Mouse (Mus musculus) right cerebral cortex, adult 2 months (tissue): Measurements from ENCODE around the gene Il22ra1.
A peak's percentile ranks its signal among the peaks of the same experiment; 100 is the strongest.

ENCODE experiments used
- DNase-seq, 2 experiments: peaks; one replicate each; pipeline ENCODE4 v3.0.0; 2021 to 2022; ENCODE audit warnings: low spot score in 2 of 2

The Il22ra1 gene

DNA sequence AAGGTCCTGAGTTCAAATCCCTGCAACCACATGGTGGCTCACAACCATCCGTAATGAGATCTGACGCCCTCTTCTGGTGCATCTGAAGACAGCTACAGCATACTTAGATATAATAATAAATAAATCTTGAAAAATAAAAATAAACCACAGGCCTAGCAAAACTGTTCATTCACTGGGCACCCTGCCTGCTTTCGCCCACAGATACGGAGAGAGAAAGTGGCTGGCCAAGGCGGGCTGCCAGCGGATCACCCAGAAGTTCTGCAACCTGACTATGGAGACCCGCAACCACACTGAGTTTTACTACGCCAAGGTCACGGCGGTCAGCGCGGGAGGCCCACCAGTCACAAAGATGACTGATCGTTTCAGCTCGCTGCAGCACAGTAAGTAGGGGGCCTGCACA lies 5.9 kb downstream of the Il22ra1 start:
- peak; percentile 57 to 74 for DNase-seq

DNA sequence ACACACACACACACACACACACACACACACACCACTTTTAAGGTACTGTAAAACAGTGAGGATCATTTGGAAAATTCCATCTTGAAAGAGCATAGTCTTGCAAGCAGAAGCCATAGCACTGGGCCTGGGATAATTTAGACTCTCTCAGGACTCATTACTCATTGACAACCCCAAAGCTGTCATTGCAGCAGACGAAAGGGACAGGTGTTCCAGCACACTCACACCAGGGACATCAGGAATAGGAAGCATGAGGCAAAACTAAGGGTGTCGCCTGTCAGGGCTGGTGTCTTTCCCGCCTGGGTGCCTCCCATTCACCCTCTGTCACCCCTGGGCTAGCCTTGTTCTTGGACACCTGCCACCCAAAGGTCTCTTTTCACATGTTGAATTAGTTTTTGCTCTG lies 8.9 kb downstream of the Il22ra1 start:
- no peak for DNase-seq

DNA sequence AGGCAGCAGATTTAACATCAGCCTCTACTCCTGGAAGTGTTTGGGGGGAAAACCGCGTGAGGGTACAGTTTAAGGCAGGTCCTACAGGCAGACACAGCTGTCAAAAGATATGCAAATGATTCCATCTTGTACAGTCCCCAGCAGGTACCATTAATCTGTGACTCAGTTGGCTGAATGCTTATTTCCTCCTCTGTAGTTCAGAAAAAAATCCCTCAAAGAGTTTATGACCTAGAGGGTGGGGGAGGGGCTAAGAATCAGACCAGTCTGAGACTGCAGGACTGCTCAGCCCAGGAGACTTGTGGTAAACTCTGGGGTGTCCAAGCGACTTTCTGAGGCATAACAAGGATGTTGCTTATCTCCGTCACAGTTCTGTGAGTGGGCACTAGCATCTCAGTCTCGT lies 10.3 kb downstream of the Il22ra1 start:
- DNase-seq: no peak

DNA sequence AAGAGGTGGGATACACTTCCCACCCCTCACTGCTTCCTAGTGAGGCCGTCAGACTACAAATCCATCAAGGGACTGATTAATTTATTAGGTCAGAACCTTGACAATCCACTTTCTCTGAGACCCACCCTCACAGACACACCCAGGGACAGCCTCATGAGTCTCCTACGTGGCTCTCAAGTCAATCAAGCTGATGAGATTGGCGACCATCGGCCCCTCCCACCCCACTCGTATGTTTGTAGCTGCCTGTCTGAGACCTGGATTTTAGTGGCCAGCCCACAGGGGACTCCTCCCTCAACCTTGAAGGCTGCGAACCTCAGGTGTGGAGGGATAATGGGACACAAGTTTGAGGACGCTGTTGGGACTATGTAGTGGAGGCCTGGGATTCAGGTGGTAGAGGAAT lies 11.2 kb downstream of the Il22ra1 start:
- no peak for DNase-seq

DNA sequence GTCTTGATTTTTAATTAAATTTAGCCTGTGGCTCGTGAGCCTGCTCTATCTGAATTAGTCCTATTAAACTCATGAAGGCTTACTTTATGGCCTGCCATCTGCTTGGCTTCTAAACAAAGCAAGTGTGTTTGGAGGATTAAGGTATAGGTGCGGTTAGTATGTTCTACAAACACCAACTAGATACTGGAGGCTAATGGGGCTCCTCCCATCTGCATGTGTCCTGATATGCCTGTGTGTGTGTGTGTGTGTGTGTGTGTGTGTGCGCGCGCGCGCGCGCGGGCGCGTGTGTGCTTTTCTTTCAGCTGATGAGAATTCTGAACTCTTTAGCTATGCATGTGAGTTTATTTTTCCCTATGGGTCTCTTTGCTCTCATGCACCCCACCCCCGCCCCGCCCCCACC lies 11.7 kb downstream of the Il22ra1 start:
- no peak for DNase-seq

DNA sequence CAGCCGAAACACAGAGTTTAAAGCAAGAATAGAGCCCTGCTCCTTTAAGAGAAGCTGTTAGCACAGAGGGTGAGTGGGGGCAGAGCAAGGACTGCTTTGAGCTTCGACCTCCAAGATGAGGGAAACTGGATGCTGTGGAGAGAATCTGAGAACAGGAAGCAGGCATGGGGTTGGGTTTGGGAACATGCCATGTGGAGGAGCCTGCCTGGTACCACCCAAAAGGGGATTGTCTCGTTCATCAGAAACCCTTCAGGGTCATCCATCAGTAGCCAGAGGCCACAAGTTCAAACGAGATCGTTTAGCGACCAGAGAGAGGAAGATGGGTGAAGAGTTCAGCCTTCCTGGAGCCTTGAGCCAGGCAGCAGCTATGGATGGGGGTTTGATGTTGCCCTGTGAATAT lies 15.5 kb downstream of the Il22ra1 start:
- no peak for DNase-seq

DNA sequence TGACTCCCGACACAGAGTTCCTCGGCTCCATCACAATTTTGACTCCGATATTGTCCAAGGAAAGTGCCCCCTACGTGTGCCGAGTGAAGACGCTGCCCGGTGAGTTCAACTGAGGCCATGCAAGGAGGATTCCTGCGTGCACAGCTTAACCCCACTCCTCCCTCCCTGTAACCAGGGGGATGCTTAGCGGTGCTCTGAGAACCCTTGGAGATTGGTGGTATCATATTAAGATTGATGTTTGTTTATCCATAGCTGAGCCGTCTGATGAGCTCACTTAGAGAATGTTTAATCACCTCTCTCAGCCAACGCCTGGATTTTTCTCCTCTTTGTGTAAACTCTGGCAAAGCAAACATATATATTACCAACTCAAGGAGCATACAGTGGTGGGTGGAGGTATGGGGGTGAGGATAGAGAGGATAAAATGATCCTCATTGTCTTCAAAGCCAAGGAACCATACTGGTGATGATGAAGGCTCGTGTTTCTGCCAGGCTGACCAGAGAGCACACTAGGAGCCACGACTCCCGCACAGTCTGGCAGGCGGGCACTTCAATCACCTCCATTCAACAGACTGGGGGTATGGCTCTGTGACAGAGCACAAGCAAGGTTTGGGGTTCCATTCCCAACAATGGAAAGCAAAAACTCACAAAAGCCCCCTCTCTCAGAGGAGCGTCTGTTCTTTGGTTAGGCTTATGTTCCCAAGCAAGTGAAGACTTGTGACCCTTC lies 16.9 kb downstream of the Il22ra1 start:
- DNase-seq: no peak

DNA sequence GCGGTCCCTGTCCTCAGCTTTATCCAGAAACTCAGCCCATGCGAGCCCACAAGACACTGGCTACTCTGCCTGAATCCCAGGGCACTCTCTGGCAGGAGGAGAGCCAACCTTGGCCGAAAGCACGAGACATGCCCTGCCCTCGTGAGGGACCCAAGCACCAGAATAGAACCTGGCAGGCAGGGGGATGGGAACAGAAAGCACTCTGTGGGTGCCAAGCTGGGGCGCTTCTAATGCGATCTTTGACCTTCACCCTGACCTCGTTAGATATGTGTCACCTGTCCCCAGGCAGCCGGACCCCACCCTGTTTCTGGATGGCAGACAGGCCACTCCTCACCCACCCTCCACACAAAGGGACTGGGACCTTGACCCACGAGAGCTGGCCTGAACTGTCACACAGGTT lies 17.6 kb downstream of the Il22ra1 start:
- no peak for DNase-seq

DNA sequence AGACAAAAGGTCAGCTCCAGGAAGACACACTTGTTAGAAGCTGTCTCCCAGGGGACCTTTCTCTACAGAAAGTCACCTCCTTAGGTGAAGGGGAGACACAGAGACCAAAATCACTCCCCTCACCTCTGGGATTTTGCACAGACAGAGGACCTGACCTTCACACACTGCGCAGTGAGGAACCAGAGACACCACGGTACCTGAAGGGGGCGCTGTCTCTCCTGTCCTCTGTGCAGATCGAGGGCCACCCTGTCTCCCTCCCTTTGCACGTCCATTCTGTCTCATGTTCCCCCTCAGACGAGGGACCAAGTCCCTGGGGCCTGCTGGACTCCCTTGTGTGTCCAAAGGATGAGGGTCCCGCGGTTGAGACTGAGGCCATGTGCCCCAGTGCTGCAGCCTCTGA lies 22.9 kb downstream of the Il22ra1 start:
- no peak for DNase-seq

DNA sequence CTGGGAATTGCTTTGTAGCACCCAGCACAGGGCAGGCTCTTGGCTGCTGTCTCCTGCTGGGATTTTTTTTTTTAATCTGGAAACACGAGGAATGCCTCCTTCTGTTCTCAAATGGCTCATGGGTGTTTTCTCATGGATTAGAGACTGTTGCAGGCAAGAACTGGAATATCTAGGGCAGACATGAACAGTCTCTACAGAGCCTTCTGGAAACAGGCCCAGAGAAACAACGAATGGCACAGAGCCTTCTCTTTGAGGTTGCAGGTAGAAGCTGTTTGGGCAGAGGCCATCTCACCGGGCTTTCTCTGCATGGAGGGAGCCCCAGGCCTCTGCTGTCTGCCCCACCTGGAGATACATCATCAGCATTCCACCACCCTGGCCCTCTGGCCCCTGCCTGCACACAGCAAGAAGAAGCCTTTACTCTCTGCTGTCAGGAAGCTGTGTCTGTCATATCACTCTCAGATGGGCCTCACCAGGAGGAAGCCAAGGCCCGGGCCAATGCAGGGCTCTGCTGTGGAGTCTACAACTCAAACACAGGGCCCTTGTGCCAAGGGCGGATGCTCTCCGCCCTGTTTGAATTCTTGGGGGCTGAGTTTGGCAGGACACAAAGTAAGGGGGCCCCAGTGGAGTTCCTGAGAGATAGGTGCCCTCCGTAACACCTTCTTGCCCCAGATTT lies 24.3 kb downstream of the Il22ra1 start:
- no peak for DNase-seq

DNA sequence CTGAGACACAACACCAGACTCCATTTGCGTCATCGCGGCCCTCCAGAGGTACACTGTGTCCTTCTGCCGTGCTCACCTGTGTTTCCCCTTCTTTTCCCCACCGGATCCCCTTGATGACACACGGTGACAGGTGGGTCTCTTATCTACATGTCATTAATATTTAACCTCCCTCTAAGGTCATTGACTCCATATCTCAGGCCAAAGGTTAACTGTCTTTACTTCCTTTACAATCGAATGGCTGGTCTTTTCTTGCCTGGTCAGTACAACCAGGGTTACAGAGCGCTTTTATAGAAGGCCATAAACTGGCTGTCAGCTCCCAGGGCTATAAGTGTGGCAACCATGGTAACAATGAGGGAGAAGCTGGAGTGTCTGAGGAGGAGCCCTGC lies 24.8 kb downstream of the Il22ra1 start:
- DNase-seq: no peak

DNA sequence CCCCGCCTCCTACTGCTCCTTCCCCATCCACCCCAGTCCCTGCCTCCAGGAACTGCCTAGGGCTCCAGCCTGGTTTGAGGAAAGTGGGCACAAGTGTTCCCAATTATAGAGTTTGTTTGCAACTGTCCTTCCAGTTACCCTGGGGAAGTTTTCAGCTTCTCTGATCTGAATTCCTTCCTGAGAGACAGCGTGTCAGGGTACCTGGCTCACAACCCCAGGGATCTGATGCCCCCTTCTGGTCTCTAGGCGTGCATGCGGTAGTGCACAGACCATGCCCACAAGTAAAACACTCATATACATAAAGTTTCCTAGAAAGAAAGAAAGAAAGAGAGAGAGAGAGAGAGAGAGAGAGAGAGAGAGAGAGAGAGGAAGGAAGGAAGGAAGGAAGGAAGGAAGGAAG lies 30.4 kb downstream of the Il22ra1 start:
- no peak for DNase-seq

DNA sequence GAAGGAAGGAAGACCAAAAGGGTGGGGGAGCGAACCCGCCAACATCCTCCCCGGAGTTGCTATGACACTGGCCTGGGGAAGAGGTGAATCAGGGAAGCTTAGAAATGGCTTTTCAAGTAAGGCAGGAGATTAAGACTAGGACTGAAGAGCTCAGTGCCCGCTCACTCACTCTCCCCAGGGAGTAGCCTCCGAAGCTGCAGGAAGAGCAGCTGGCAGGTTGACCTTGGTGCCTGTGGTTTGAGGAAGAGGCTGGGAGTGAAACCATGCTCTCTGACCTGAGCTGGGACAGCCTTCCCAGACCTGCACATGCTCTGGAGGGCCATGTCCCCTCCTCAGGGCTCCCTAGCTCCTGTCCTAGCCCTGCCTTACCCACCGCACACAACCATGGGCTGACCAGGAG lies 30.9 kb downstream of the Il22ra1 start:
- no peak for DNase-seq

DNA sequence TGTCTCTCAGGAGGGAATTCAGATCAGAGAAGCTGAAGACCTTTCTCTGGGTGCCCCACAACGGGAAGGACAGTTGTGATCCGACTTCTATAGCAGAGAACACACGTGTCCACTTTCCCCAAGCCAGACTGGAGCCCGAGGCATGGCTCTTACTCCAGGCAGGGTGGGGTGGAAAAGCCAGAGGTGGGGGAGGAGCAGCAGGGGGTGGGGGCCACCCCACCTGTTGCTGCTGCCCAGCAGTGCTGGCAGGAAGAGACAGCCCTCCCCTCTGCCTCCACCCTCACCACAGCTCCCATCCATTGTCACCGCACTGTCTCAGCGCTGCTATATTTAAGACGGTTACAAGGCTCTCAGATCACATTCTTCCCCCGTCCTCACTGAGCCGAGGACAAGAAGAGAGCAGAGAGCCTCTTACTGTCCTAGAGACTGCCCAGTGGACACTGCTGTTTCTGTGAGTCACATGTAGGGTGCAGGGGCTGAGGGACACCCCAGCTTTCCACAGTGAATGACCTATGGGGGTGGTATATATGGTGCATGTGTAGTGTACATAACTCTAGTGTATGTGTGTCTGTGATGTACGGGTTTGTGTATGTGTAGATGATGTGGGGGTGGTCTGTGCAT lies 31.5 kb downstream of the Il22ra1 start, which contains the start of gene Myom3:
Gene Myom3, plus strand, starts transcription at position 360 of the 621 bp plus-strand sequence.
- no peak for DNase-seq

DNA sequence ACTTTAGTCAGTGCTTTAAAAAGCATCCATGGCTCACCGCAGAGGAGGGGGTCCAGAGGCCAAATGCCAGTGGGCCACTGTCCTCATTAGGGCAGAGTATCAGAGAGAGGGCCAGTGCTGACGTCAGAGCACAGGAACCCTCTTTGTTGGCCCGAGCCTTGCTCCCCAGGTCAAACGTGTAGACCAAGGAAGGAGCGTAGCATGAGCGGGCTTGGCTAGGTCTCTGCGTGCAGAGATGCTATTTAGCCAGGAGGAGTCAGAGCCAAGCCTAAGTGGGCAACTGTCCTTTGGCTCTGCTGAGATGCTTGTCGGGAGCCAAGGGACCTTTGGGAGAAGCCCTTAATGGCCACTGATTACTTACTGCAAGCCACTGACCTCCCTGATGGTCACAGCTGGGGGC lies 33.1 kb downstream of the Il22ra1 start:
- DNase-seq: no peak

DNA sequence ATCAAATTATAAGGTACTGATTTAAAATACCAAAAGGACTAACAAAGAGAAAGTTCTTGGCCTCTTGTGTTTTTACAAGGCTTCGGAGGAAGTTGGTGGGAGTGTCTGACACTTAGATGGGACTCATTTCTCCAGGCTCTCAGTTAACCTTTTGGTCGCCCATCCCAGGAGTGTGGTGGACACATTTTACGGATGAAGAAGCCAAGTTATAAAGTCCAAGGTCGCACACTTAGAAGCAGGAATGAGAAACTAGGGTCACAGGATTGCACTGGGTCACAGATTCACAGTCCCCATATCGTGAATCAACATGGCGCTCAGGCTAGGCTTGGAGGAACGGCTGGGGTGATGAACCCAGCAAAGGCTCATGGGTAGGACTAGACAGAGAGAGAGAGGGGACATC lies 33.6 kb downstream of the Il22ra1 start:
- DNase-seq: no peak

DNA sequence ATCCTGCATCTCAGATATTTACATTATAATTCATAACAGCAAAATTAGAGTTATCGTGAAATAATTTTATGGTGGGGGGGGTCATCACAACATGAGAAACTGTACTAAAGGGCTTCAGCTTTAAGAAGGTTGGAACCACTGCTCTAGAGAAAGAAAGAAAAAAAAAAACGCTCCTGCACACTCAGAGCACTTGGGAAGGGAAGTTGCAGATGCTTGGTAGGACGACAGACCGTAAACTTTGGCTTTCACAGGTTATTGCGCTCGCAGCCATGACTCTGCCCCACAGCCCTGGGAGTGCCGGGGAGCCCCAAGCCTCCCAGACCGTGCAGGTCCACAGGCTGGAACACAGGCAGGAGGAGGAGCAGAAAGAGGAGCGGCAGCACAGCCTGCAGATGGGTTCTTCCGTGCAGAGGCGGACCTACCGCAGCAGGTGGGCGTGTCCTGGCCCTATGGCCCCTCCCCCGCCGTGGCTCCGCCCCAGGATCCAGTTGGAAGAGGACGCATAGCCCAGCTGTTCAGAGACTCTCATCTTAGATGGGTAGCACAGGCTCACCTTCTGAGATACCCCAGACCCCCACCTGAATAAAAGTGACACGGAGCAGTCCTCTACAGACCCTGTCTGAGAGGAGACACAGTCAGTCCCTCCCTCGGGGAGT lies 34.4 kb downstream of the Il22ra1 start:
- DNase-seq: peak in 1 of 2 experiments; percentile 8

DNA sequence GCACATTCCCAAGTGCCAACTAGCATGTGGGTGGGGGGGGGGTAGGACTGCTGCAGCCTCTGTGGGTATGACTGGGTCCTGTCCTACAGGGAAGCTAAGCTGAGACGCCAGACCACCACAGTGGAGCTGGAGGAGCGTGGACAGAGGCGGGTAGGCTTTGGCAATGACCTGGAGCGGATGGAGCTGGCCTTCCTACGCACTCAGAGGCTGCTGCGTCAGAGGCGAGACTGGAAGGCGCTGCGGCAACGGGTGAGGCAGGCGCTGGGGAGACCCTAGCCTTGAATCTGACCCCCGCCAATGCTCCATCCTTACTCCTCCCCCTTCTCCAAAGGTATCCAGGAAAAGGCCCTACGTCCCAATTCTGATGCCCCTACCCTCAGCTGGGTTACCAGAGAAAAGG lies 36.7 kb downstream of the Il22ra1 start:
- DNase-seq: no peak

DNA sequence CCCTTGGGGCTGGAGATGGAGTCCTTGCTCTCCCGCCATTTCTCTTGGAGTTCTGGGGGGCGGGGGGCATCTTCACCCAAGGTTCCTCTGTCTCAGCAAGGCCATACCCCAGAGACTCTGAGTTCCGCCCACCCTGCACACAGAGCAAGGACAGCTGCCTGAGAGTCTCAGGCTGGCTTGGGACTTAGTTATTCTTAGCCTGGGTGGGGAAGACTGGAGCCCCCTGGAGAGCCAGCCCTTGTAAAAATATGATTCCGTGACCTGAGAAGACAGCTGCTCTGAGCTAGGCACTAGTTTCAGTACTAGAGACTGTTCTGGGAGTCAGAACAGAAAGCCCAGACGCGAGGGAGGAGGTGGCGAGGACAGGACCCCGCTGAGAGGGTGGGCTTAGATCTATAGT lies 37.7 kb downstream of the Il22ra1 start:
- no peak for DNase-seq

DNA sequence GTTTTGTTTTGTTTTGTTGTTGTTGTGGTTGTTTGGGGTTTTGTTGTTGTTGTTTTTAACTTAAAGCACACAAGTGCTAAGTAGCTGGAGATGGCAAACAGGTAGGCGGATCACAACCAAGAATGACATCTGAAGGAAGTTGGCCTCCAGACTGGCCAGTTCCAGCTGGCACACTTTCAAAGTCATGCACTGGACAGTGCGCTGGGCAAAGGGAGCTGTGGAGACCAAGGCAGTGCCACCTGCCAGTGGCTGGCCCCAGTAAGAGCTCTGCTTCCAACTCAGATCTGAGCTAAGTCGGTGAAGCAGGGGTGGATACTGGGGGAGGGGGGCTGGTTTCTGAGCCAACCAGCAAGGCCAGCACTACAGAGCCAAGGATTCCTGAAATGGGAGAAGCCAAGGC lies 39.0 kb downstream of the Il22ra1 start:
- DNase-seq: no peak

DNA sequence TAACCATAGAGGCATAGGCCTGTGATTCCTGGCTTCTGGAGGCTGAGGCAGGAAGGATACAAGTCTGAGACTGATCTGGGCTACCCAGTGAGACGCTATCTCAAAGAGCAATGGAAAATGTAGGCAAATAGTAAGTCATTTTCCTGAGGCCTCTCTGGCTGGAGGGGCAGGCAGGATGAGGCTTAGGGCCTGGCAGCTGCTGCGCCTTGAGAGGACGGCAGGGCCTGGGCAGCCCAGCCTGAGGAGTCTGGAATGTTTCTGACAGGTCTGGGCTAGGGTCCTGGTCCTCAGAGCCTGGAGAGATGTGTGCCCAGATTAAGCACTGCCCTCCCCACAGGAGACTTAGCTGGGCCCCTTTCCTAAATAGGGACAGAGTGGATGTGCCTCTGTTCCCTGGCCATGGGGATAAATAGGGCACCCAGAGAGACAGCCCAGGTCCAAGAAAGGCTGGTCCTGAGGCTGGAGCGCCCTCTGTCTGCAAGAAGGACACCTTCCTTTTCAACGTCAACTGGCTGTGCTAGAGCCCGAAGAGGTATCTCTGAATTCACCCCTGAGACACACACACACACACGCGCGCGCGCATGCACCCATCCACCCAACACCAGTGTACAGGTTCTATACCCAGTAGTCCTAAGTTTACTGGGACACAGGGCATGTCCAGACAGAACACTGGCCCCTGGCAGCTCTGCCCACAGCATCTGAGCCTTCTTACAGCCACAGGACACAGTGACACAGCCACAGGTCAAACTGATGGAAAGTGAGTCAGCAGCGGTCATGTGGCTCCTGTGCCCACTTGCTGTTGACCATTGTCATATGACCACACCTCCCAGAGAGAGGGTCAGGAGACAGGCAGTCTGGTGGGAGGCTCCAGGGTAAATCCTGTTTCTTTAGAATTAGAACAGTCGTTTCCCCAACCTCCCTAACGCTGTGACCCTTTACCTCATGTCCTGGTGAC lies 40.9 kb downstream of the Il22ra1 start:
- DNase-seq: peak; percentile 21 to 24
